Mouse (Mus musculus) intestine, postnatal 0 days (tissue): ENCODE data around the gene C8g. TPM values are rescaled to one million over a fixed set of nuclear protein-coding genes. Genes with fewer than 3 reads are reported as not detected.

Experiments
- ATAC-seq: fragments of 200-750 bp; cut with Nextera tagmentation; 2 replicates; pipeline ENCODE4 v1.8.0; 2017; ENCODE audit warnings: mild to moderate bottlenecking, moderate TSS enrichment, moderate library complexity
- H3K27ac ChIP-seq: fragments of 300-500 bp; sonication (generic); 2 replicates; pipeline ENCODE4 v1.5.1; 2014; ENCODE audit warnings: mild to moderate bottlenecking, low read depth, low read length, moderate library complexity
- H3K27me3 ChIP-seq: fragments of 300-500 bp; sonication (generic); replicated peaks from 2 replicates; pipeline ENCODE4 v1.6.1; 2014; ENCODE audit warnings: low read length, mixed read lengths; ENCODE audit not compliant: control insufficient read depth, insufficient read depth
- H3K36me3 ChIP-seq: fragments of 300-500 bp; sonication (generic); 2 replicates; pipeline ENCODE4 v1.6.1; 2014; ENCODE audit warnings: mild to moderate bottlenecking, moderate library complexity; ENCODE audit not compliant: control insufficient read depth, insufficient read depth
- H3K4me1 ChIP-seq: fragments of 300-500 bp; sonication (generic); replicated peaks from 2 replicates; pipeline ENCODE4 v1.6.1; 2014; ENCODE audit warnings: antibody characterized with exemption, low read length, mixed read lengths; ENCODE audit not compliant: control insufficient read depth, insufficient read depth
- H3K4me2 ChIP-seq: fragments of 300-500 bp; sonication (generic); replicated peaks from 2 replicates; pipeline ENCODE4 v1.6.1; 2014; ENCODE audit warnings: low read depth, mild to moderate bottlenecking, moderate library complexity
- H3K4me3 ChIP-seq: fragments of 300-500 bp; sonication (generic); 2 replicates; pipeline ENCODE4 v1.5.1; 2014; ENCODE audit warnings: low read depth, low read length
- H3K9ac ChIP-seq: fragments of 300-500 bp; sonication (generic); 2 replicates; pipeline ENCODE4 v1.6.1; 2014; ENCODE audit warnings: mild to moderate bottlenecking, low read depth, low read length
- H3K9me3 ChIP-seq: fragments of 300-500 bp; sonication (generic); 2 replicates; pipeline ENCODE4 v1.6.1; 2016; ENCODE audit warnings: mixed run types; ENCODE audit not compliant: control insufficient read depth
- CTCF ChIP-seq: sonication (generic); IDR thresholded peaks from 2 replicates; pipeline ENCODE4 v1.5.1; 2016; ENCODE audit warnings: low read depth, mild to moderate bottlenecking, control low read depth, antibody characterized with exemption, moderate library complexity
- WGBS: fragments of 180-500 bp; shearing (Covaris S2); extraction: QIAGEN DNeasy Blood & Tissue Kit; methylation state at CpG from one replicate; pipeline ENCODE4 v1.1.7; 2014; 5-methylcytosine and 5-hydroxymethylcytosine counted together
- polyA plus RNA-seq: library from polyadenylated mRNA; unstranded; fragments of >200 nt; fragmentation: Nextera tagmentation; extraction: Ambion mirVana; gene quantifications from 2 replicates; pipeline ENCODE4 v1.2.1, GENCODE M21; 2015

The C8g gene
- polyA plus RNA-seq = 48.5 and 49.3 TPM in 2 replicates

DNA sequence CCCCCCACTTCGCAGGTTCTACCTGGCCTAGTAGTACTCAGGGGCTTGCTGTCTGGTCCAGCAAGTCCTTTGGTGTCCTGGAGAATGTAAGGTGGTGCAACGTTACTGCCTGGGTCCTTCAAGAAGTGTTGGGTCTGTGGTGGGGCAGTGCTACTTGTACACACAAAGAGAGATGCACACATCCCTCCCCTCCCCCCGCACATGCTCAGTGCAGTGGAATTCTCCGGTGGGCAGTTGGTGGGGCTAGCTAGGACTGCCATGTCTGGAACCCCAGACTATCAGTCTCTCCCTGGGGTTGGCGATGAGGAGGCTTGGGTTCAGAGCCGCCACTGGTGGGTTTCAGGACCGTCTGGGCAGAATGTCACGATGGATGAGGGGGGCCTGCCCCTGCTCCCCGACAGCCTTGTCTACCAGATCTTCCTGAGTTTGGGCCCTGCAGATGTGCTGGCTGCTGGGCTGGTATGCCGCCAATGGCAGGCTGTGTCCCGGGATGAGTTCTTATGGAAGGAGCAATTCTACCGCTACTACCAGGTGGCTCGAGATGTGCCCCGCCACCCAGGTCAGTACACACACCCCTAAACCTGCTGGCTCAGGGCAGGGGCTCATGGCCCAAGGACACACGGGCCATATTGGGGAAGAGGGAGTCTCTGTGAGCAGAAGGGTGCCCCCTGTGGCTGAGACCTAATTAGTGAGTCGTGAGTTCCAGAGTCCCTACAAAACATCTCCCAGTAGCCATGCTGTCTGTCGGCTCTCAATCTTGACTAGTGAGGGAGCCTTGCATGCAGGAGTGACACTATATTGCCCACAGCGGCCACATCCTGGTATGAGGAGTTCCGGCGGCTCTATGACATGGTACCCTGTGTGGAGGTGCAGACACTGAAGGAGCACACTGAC, at the start of gene C8g:
C8g (minus strand) TSS at position 127 of the 894 bp plus-strand sequence.
- ATAC-seq = no peak
- H3K4me3 ChIP-seq = peak within 1 kb of the TSS; percentile 66
- H3K9ac ChIP-seq = peak within 1 kb of the TSS; percentile 88
- 69% methylated on average over 20 of the region's 20 CpGs for WGBS
- H3K27ac ChIP-seq = peak within 1 kb of the TSS; percentile 73
- peaks cover 13% of the 10 kb centered on the region; the same call in 1 of the 2 replicates for H3K4me1 ChIP-seq
- no peaks in the 10 kb centered on the region for H3K27me3 ChIP-seq
- peak within 1 kb of the TSS; percentile 74 for H3K4me2 ChIP-seq
- TF ChIP-seq CTCF = peak; percentile 36
- peaks cover 27% of the 10 kb centered on the region for H3K36me3 ChIP-seq
- no peaks in the 10 kb centered on the region for H3K9me3 ChIP-seq

DNA sequence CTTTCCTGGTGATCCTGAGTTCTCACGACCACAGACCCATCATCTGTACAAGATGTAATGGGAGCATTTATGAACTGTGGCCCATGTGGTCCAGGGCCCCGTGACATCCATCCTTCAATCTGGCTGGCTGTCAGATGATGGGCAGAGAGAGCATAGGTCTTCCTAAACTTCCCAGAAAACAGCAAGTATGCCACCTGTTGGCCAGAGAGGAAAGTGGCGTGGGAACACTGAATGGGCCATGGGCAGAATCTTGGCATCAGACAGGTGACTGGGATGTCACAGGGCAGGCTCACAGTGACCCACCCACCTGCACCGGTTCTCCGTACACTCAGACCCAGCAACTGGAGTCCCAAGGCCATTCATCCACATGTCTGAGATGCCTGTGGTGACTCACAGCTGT, 49.7 kb upstream of the C8g start:
- H3K4me2 ChIP-seq = no peak overlapping the region
- H3K27ac ChIP-seq = no peak overlapping the region
- ATAC-seq = no peak
- 33% methylated on average over 5 of the region's 5 CpGs for WGBS
- H3K36me3 ChIP-seq = no peaks in the 10 kb centered on the region
- H3K4me1 ChIP-seq = no peaks in the 10 kb centered on the region
- H3K4me3 ChIP-seq = no peak overlapping the region
- peak; percentile 80 for TF ChIP-seq CTCF
- H3K9ac ChIP-seq = no peak overlapping the region
- H3K27me3 ChIP-seq = no peaks in the 10 kb centered on the region
- H3K9me3 ChIP-seq = no peaks in the 10 kb centered on the region

DNA sequence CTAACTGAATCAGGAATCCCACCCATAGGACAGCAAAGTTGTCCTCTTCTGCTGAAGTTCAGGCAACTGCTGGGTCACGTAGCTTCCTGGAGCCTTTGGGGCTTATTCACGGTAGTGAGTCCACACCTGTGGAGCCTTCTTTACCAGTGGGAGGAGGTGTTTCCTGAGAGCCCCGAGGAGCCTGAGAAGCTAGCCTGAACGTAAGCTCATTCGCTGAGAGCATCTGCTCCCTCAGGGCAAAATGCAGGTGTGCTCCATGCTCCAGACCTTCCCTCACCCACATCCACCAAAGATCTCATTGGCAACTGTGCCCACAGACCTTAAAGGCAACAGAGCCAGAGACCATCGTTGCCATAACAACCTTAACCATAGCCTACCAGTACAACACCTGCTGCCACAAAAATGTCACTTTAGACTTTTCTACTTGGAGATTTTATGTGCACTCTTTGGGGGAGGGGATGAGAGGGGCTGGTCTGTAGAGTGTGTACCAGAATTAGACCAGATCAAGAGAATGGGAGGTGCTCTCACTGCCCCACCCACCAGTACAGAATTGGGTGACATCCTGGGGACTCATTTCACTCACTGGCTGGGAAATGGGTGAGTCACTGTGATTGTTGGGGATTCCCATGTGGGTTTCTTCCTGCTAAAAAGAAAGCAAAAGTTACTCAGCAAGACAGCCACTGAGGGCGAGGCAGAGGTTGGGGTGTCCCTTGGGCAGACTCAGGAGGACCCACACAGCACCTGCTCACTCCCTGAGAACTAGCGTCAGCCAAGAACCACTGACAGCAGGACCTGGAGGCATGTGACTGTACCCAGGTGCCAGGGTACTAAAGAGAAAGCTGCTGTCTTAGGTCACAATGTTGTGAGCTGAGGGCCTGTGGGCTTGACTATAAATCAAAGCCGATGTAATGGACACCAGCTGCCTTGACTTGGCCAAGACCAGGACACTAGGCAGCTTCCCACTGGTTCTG, 47.8 kb upstream of the C8g start:
- Histone ChIP-seq H3K27me3 (no peaks in the 10 kb centered on the region), H3K9ac (no peak overlapping the region), H3K4me3 (no peak overlapping the region), H3K27ac (no peak overlapping the region), H3K9me3 (no peaks in the 10 kb centered on the region), H3K4me2 (no peak overlapping the region), H3K4me1 (no peaks in the 10 kb centered on the region), H3K36me3 (no peaks in the 10 kb centered on the region)
- WGBS = 64% methylated on average over 9 of the region's 9 CpGs
- ATAC-seq = no peak
- TF ChIP-seq CTCF = no peak

DNA sequence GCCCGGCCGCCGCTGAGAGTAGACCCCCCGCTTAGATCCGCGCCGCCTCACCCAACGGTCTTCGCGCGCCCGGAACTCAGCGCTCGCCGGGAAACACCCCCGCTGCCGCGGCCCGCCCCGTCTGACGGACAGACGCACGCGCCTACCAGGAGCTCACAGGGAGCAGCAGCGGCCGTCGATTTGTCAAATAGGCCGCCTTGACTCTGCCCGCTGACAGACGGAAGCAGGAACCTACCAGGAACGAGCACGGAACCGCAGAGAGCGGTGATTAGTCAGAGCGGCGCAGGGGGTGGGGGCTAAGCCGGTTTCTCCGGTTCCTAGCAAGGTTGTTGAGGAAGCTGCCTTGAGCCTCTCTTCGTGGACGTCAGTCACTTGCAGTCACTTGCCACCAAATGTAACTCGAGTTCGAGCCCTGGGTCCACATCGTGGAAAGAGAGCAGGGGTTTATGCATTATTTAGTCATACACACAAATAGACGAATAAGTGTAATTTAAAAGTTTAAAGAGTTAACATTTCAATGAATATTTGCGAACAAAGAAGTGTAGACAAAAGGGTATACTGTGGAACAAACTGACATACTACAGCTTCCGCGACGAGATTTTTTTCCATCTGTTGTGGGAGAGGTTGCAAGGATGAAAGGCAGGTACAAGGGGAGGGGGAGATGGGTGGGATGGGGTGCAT, 45.4 kb upstream of the C8g start, which contains the start of gene Traf2:
Traf2 (minus strand) TSS at position 130 of the 681 bp plus-strand sequence.
- peak within 1 kb of the TSS; percentile 74 for H3K27ac ChIP-seq
- H3K4me1 ChIP-seq = no peaks in the 10 kb centered on the region
- H3K36me3 ChIP-seq = no peaks in the 10 kb centered on the region
- no peaks in the 10 kb centered on the region for H3K9me3 ChIP-seq
- peak within 1 kb of the TSS; percentile 65 for H3K4me3 ChIP-seq
- H3K9ac ChIP-seq = peak within 1 kb of the TSS; percentile 82
- WGBS = 3% methylated on average over 48 of the region's 48 CpGs
- no peak for TF ChIP-seq CTCF
- H3K27me3 ChIP-seq = no peaks in the 10 kb centered on the region
- peak within 1 kb of the TSS; percentile 68 for H3K4me2 ChIP-seq
- ATAC-seq = peak; percentile 99

DNA sequence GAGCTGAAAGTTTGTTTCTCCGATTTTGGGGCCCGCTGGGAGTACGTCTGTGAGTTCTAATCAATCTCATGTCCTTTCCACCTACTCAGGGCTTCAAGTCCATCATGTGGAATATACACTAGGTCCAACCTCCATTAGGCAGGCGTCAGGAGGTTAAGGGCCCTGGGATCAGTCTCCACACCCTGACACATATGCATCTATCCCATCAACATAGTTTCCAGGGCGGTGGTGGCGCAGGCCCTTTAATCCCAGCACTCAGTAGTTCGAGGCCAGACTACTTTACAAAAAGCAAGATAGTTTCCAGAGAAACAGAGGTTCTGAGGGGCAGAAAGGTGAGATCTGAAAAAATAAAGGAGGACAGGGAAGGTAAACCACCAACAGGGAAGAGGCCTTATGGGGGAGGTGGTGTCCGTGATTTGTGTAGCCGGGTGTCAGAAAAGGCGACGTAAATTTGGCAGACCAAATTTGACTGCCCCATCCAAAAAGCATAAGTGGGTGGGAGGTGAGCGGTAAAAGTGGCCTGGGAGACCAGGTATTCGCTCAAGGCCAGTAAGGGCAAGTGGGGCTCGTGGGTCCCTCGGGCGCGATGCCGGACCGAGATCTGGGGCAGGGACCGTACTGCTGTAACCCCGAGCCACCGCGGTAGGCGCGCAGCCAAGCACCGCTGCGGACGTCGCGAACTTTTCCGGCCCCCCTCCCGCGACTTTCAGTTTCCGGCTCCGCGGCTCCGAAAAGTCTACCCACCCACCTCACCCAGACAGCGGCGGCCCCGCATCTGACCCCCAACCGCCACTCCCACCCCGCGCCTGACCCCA, 44.7 kb upstream of the C8g start:
- H3K4me1 ChIP-seq = no peaks in the 10 kb centered on the region
- 5% methylated on average over 29 of the region's 43 CpGs for WGBS
- peak overlapping the region; percentile 68 for H3K4me2 ChIP-seq
- no peaks in the 10 kb centered on the region for H3K27me3 ChIP-seq
- peak overlapping the region; percentile 82 for H3K9ac ChIP-seq
- peak overlapping the region; percentile 74 for H3K27ac ChIP-seq
- TF ChIP-seq CTCF = 0 out of 2 replicates have a peak, but pooled peaks have one; percentile 16
- no peaks in the 10 kb centered on the region for H3K9me3 ChIP-seq
- H3K4me3 ChIP-seq = peak overlapping the region; percentile 65
- peak; percentile 65 for ATAC-seq
- H3K36me3 ChIP-seq = no peaks in the 10 kb centered on the region
